Mouse (Mus musculus) effector memory CD4-positive, alpha-beta T cell, adult 5 months (primary cell): ENCODE measurements around the gene Ythdf2. TPM values are rescaled to one million over a fixed set of nuclear protein-coding genes. Genes with fewer than 3 reads are reported as not detected.

Experiments
- polyA plus RNA-seq: library from polyadenylated mRNA; unstranded; fragments of 100-300 nt; shearing (Covaris generic); gene quantifications from one replicate; pipeline ENCODE4 v1.2.1, GENCODE M21; 2017

The Ythdf2 gene
- 91.9 TPM for polyA plus RNA-seq

GRCm38 (mm10) chr4:132211953-132212734 lies at the start of gene Ythdf2:
Gene Ythdf2 (minus strand): TSS chr4:132212303.

GRCm38 (mm10) chr4:132144080-132144841 lies 67.8 kb downstream of the Ythdf2 start, which contains the start of gene Oprd1:
Gene Oprd1 (minus strand): TSS chr4:132144486.

Other genes with a start within 250 kb of the Ythdf2 start
- 0.39 TPM for gene Gm10300, start 137.6 kb downstream of the Ythdf2 start, polyA plus RNA-seq
- 205 TPM for gene Epb41, start 137.0 kb downstream of the Ythdf2 start, polyA plus RNA-seq
- gene Oprd1, start 67.8 kb downstream of the Ythdf2 start, polyA plus RNA-seq, result not detected
- 4.7 TPM for gene Gmeb1, start 49.3 kb upstream of the Ythdf2 start, polyA plus RNA-seq
- 44.0 TPM for gene Taf12, start 62.1 kb upstream of the Ythdf2 start, polyA plus RNA-seq
- gene Rab42, start 91.1 kb upstream of the Ythdf2 start, polyA plus RNA-seq, result not detected
- 54.2 TPM for gene Trnau1ap, start 117.2 kb upstream of the Ythdf2 start, polyA plus RNA-seq
- 16.0 TPM for gene Rcc1, start 141.3 kb upstream of the Ythdf2 start, polyA plus RNA-seq
- gene Phactr4, start 210.2 kb upstream of the Ythdf2 start, polyA plus RNA-seq, result 4.2 TPM